Mouse (Mus musculus) midbrain, embryonic 12.5 days (tissue): ENCODE results near the gene Gorasp2. TPM values are rescaled to one million over a fixed set of nuclear protein-coding genes. Genes with fewer than 3 reads are reported as not detected.

ENCODE experiments used
- ATAC-seq: fragments of 200-750 bp; cut with Nextera tagmentation; 2 replicates; pipeline ENCODE4 v1.8.0; 2017; ENCODE audit warnings: low read depth, moderate TSS enrichment, moderate library complexity; ENCODE audit not compliant: low FRiP score
- H3K27ac ChIP-seq: fragments of 300-500 bp; sonication (generic); replicated peaks from 2 replicates; pipeline ENCODE4 v1.5.1; 2016; ENCODE audit warnings: mild to moderate bottlenecking
- H3K27me3 ChIP-seq: fragments of 300-500 bp; sonication (generic); 2 replicates; pipeline ENCODE4 v1.6.1; 2016; ENCODE audit warnings: mild to moderate bottlenecking
- H3K36me3 ChIP-seq: fragments of 300-500 bp; sonication (generic); 2 replicates; pipeline ENCODE4 v1.6.1; 2016
- H3K4me1 ChIP-seq: fragments of 300-500 bp; sonication (generic); 2 replicates; pipeline ENCODE4 v1.6.1; 2016
- H3K4me2 ChIP-seq: fragments of 300-500 bp; sonication (generic); replicated peaks from 2 replicates; pipeline ENCODE4 v1.6.1; 2016; ENCODE audit warnings: mild to moderate bottlenecking, moderate library complexity
- H3K4me3 ChIP-seq: fragments of 300-500 bp; sonication (generic); 2 replicates; pipeline ENCODE4 v1.5.1; 2016; ENCODE audit warnings: mild to moderate bottlenecking
- H3K9ac ChIP-seq: fragments of 300-500 bp; sonication (generic); replicated peaks from 2 replicates; pipeline ENCODE4 v1.6.1; 2016; ENCODE audit warnings: mild to moderate bottlenecking, moderate library complexity
- H3K9me3 ChIP-seq: fragments of 300-500 bp; sonication (generic); 2 replicates; pipeline ENCODE4 v1.6.1; 2016; ENCODE audit warnings: mild to moderate bottlenecking
- WGBS: fragments of 180-500 bp; shearing (Covaris S2); methylation state at CpG from one replicate; pipeline ENCODE4 v1.1.7; 2016; 5-methylcytosine and 5-hydroxymethylcytosine counted together
- polyA plus RNA-seq: library from polyadenylated mRNA; unstranded; fragments of >200 nt; fragmentation: Nextera tagmentation; extraction: Ambion mirVana; gene quantifications from 2 replicates; pipeline ENCODE4 v1.2.1, GENCODE M21; 2016

The Gorasp2 gene
- polyA plus RNA-seq, 1 experiment from 2014 or later, result 137 TPM

DNA sequence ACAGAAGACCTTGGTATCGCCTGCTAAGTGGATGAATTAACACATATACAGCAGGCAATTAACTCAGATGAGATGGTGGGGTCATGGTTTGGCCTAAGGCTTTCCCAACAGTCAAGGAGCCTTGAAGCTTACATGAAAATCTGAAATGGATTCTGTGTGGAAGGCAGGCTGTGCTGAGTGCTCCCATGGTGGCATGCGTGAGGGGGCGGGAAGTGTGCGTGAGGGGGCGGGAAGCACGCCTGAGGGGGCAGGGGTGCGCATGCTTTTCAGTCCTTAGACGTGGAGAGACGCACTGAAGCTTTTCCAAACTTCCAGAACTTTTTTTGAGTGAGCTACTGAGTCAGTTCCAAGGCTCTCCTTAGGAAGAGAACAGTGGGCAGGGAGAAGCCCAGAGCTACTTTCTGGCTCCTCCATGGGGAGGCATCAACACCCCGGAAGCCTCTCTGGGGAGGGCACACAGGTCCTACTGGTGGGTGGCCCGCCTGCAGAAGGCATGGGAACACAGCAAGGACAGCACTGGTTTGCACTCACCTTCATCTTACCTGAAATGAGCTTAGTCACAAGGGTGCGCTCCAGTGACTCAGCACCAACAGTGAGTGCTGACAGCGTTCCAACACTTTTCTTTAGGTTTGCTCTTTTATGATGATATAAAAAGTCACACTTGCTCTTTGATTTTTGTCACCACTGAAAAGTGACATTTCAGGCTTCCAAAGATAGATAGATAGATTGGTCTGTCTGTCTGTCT lies 47.8 kb downstream of the Gorasp2 start:
- no peak overlapping the region for H3K4me2 ChIP-seq

DNA sequence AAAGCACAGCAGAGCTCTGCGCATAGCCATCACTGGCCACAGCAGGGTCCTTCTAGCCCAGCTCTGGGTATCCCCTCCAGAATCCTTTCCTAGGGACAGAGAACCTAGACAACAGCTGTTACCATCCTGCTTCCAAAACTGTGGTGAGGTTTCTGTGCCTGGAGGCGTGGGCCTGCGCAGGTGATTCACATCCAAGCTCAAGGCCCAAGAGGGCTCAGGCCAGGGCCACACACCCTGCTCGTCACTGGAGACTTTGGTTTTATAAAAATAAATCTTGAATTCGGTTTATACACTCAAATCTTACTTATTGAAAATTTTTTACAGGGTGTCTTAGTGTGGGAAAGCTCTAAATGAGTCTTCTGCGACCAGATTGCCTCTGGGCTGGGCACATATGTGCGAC lies 48.9 kb downstream of the Gorasp2 start:
- H3K4me3 ChIP-seq, result no peak overlapping the region
- H3K4me1 ChIP-seq, result no peaks in the 10 kb centered on the region
- no peak for ATAC-seq
- H3K27me3 ChIP-seq, result no peaks in the 10 kb centered on the region
- no peak overlapping the region for H3K27ac ChIP-seq
- peaks cover 47% of the 10 kb centered on the region for H3K36me3 ChIP-seq
- H3K9ac ChIP-seq, result no peak overlapping the region
- no peak overlapping the region for H3K4me2 ChIP-seq
- no peaks in the 10 kb centered on the region for H3K9me3 ChIP-seq
- 92% methylated on average over 7 of the region's 7 CpGs for WGBS

More for the DNA sequence above, 47.8 kb downstream of the Gorasp2 start:
- Histone ChIP-seq H3K4me3 (no peak overlapping the region), H3K27ac (no peak overlapping the region), H3K4me1 (0 out of 2 replicates have a peak, but pooled peaks cover 5% of the 10 kb centered on the region), H3K27me3 (no peaks in the 10 kb centered on the region), H3K36me3 (peaks cover 37% of the 10 kb centered on the region), H3K9me3 (no peaks in the 10 kb centered on the region), H3K9ac (no peak overlapping the region)
- ATAC-seq, result no peak
- 79% methylated on average over 13 of the region's 13 CpGs for WGBS

DNA sequence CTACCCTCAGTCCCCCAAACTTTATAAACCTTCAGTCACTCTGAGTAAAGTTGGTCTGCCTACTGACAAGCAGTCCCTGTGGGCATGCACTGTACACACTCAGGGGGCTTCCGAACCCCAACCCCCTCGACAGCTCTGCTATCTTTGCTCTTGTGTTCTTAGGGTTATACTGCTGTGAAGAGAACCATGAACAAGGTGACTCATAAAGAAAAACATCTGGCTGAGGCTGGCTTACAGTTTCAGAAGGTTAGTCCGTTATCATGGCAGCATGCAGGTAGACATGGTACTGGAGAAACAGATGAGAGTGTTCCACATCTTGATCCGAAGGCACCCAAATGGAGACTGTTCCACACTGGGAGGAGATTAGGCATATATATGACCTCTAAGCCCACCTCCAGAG lies 49.5 kb downstream of the Gorasp2 start:
- no peaks in the 10 kb centered on the region for H3K4me1 ChIP-seq
- ATAC-seq, result no peak
- H3K4me3 ChIP-seq, result no peak overlapping the region
- H3K36me3 ChIP-seq, result peaks cover 53% of the 10 kb centered on the region
- H3K27me3 ChIP-seq, result no peaks in the 10 kb centered on the region
- no peak overlapping the region for H3K27ac ChIP-seq
- 95% methylated on average over 4 of the region's 4 CpGs for WGBS
- H3K9me3 ChIP-seq, result no peaks in the 10 kb centered on the region
- no peak overlapping the region for H3K9ac ChIP-seq
- H3K4me2 ChIP-seq, result no peak overlapping the region

DNA sequence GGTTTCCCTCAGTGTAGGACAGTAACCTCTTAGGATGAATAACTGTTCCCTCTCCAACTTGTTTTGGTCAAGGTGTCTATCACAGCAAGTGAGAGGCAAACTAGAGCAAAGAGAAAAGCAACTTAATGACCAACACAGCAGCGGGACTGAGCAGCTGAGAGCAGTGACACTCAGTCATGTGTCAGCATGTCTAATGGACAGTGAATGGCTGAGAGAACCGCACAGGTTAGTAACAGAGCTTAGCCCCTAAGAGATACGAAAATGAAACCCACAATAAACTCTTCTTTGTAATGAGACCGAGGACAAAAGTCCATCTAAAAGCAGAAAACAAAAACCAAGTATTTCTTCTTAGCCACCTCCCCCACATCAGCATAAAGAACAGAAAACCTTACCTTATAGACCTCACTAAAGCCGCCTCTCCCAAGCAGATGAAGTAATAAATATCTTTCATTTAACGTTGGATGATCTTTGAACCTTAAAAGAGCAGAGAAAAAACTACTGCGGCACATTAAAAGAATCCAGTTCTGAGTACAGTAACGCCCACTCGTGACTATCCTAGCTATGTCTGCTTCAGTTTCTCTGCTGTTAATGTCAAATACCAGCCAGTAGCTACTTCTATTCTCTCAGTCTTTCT lies 62.4 kb downstream of the Gorasp2 start:
- H3K36me3 ChIP-seq, result peaks cover 46% of the 10 kb centered on the region
- WGBS, result 95% methylated on average over 9 of the region's 9 CpGs
- no peaks in the 10 kb centered on the region for H3K27me3 ChIP-seq
- no peak for ATAC-seq
- no peaks in the 10 kb centered on the region for H3K4me1 ChIP-seq
- no peak overlapping the region for H3K4me2 ChIP-seq
- H3K27ac ChIP-seq, result no peak overlapping the region
- H3K9ac ChIP-seq, result no peak overlapping the region
- no peaks in the 10 kb centered on the region for H3K9me3 ChIP-seq
- no peak overlapping the region for H3K4me3 ChIP-seq

GRCm38 (mm10) chr2:70727089-70727488 lies 65.7 kb downstream of the Gorasp2 start:
- Histone ChIP-seq H3K4me3 (no peak overlapping the region), H3K27me3 (no peaks in the 10 kb centered on the region), H3K9ac (no peak overlapping the region), H3K27ac (no peak overlapping the region), H3K9me3 (no peaks in the 10 kb centered on the region), H3K36me3 (peaks cover 33% of the 10 kb centered on the region), H3K4me2 (no peak overlapping the region), H3K4me1 (no peaks in the 10 kb centered on the region)
- 86% methylated on average over 2 of the region's 2 CpGs for WGBS
- no peak for ATAC-seq

DNA sequence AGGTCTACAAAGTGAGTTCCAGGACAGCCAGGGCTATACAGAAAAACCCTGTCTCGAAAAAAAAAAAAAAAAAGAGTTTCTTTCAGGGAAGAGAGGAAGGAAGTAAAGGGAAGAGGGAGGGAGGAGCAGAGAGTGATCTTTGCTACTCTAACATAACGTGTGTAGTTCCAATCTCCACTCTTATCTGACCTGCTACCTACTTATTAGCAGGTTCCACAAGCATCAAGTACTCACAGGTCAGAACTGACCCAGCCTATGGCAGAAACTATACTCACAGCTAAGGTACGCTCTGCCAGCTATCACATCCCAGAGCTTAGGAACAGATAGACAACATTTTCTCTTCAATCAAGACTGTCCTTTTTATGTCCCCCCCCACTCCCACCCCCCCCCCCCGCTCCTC lies 74.2 kb downstream of the Gorasp2 start:
- Histone ChIP-seq H3K9me3 (no peaks in the 10 kb centered on the region), H3K4me2 (no peak overlapping the region), H3K9ac (no peak overlapping the region), H3K4me1 (no peaks in the 10 kb centered on the region), H3K36me3 (peaks cover 31% of the 10 kb centered on the region), H3K27me3 (no peaks in the 10 kb centered on the region), H3K27ac (no peak overlapping the region), H3K4me3 (no peak overlapping the region)
- ATAC-seq, result no peak
- WGBS, result 85% methylated on average over 3 of the region's 4 CpGs

DNA sequence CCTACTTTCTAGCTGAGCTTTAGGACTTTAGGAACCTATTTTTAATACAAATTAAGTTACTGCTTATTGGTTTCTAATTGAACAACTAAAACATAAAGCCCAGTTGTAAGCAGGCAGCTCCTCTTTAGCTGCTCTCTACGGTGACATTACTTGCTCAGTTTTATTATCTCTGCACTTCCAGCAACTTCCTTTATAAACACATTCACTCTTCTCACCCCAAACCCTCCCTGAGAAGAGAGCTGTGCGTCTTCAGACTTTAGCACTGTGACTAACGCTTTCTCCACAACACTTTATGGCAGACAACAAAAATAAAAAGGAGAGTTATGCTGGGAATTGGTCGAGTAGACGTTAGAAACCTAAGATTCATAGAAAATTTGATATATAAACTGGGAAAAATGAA lies 74.6 kb downstream of the Gorasp2 start:
- Histone ChIP-seq H3K4me3 (no peak overlapping the region), H3K36me3 (peaks cover 32% of the 10 kb centered on the region), H3K9ac (no peak overlapping the region), H3K9me3 (no peaks in the 10 kb centered on the region), H3K27me3 (no peaks in the 10 kb centered on the region), H3K4me2 (no peak overlapping the region), H3K4me1 (no peaks in the 10 kb centered on the region), H3K27ac (no peak overlapping the region)
- ATAC-seq, result no peak
- 94% methylated on average over 5 of the region's 5 CpGs for WGBS

DNA sequence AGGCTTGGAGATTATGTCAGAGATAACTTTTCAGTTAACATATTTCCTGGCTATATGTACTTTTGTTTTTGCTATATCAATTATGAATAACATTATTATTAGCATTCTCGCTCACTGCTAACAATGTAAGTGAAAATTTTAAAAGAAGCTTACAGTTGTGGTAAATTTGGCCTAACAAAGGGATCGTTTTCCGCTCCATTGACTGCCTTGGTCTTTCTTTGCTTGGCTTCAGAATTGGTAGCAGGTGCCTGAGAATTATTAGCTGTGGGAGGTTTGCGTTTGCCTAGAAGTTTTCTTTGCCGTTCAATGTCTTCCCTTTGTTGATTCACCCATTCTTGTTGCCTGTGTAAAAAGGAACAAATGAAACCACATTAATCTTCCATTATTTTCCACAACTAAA lies 80.5 kb downstream of the Gorasp2 start:
- Histone ChIP-seq H3K4me3 (no peak overlapping the region), H3K4me1 (peaks cover 4% of the 10 kb centered on the region; the same call in 1 of the 2 replicates), H3K9me3 (no peaks in the 10 kb centered on the region), H3K27ac (no peak overlapping the region), H3K27me3 (no peaks in the 10 kb centered on the region), H3K4me2 (no peak overlapping the region), H3K9ac (no peak overlapping the region), H3K36me3 (peaks cover 50% of the 10 kb centered on the region)
- ATAC-seq, result no peak
- 61% methylated on average over 5 of the region's 5 CpGs for whole genome bisulfite sequencing

GRCm38 (mm10) chr2:70742588-70742987 lies 81.2 kb downstream of the Gorasp2 start:
- peaks cover 44% of the 10 kb centered on the region for H3K36me3 ChIP-seq
- WGBS, result 84% methylated on average over 2 of the region's 2 CpGs

GRCm38 (mm10) chr2:70751655-70752054 lies 90.3 kb downstream of the Gorasp2 start:
- no peak overlapping the region for H3K4me2 ChIP-seq
- peaks cover 15% of the 10 kb centered on the region for H3K36me3 ChIP-seq
- WGBS, result 98% methylated on average over 2 of the region's 2 CpGs
- no peak overlapping the region for H3K27ac ChIP-seq
- no peaks in the 10 kb centered on the region for H3K4me1 ChIP-seq
- H3K4me3 ChIP-seq, result no peak overlapping the region
- H3K27me3 ChIP-seq, result no peaks in the 10 kb centered on the region
- H3K9ac ChIP-seq, result no peak overlapping the region
- H3K9me3 ChIP-seq, result no peaks in the 10 kb centered on the region
- ATAC-seq, result no peak

More at GRCm38 (mm10) chr2:70742588-70742987, 81.2 kb downstream of the Gorasp2 start:
- H3K4me2 ChIP-seq, result no peak overlapping the region
- no peaks in the 10 kb centered on the region for H3K9me3 ChIP-seq
- H3K9ac ChIP-seq, result no peak overlapping the region
- H3K4me1 ChIP-seq, result peaks cover 4% of the 10 kb centered on the region; the same call in 1 of the 2 replicates
- no peak overlapping the region for H3K4me3 ChIP-seq
- ATAC-seq, result no peak
- no peaks in the 10 kb centered on the region for H3K27me3 ChIP-seq
- 0 out of 2 replicates have a peak overlapping the region, but pooled peaks have one; percentile 25 for H3K27ac ChIP-seq

DNA sequence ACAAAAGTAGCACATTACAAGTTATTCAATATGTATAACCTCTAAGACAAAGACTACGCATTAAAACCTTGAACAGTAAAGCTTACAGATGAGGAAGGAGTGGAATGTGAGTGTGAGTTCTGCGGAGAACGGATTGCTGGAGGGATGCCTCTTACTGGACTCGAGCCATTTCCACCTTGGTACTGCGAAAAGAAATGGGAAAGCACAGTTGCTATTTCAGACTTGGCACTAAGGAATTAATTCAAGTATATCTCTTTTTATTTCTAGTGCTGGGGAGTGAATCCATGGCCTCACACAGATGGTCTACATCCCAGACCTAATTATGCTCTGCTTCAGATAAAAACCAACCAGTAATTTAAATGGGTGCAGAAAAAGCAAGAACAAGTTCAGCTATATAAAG lies 90.8 kb downstream of the Gorasp2 start:
- WGBS, result 99% methylated on average over 5 of the region's 5 CpGs

More for the DNA sequence above, 90.8 kb downstream of the Gorasp2 start:
- no peak overlapping the region for H3K27ac ChIP-seq
- no peak for ATAC-seq
- no peak overlapping the region for H3K4me3 ChIP-seq
- H3K4me2 ChIP-seq, result no peak overlapping the region
- no peaks in the 10 kb centered on the region for H3K4me1 ChIP-seq
- no peaks in the 10 kb centered on the region for H3K9me3 ChIP-seq
- H3K27me3 ChIP-seq, result no peaks in the 10 kb centered on the region
- peaks cover 17% of the 10 kb centered on the region for H3K36me3 ChIP-seq
- no peak overlapping the region for H3K9ac ChIP-seq
